Mouse (Mus musculus): Measurements from ENCODE around the gene Mptx2. TPM values are rescaled to one million over a fixed set of nuclear protein-coding genes. Genes with fewer than 3 reads are reported as not detected.
"Not testable (repeated sequence)": the region's sequence is repeated elsewhere in the genome, so short reads cannot be mapped to it uniquely, and the experiment has no call there.

Gene Mptx2
- polyA plus RNA-seq, 1 experiment from 2014 or later: not detected

DNA sequence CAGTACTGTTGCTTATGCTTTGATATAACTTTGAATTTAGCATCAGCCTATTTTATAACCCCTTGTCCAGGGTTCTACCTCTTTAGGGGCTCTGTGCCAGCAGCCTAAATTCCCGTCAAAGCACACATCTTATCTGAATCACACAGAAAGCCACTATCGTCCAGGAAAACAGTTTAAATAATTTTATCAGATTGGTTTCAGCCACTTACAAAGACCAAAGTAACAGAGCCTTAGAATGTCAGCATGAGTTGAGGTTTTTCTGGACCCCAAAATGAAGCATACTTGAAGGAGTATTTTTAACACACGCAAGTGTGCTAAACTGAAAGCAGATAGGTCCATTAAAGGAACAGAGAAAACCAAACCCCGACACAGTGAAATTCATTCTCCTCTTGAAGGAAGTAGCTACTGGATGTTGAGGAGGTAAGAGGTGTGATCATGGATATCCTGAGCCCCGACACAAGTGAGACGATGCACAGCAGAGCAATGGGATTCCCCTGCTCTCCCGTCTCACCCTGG is 36.0 kb upstream of the Mptx2 start:
- H3K9me3 ChIP-seq (ENCODE audit: control insufficient read depth, low read length); H3K4me1 ChIP-seq (replicated peaks; ENCODE audit: control insufficient read depth, insufficient read depth, low read length); H3K27ac ChIP-seq (ENCODE audit: low read depth, low read length); H3K36me3 ChIP-seq (ENCODE audit: control insufficient read depth, insufficient read depth, low read length); H3K4me3 ChIP-seq (ENCODE audit: low read depth, low read length); H3K27me3 ChIP-seq (ENCODE audit: control insufficient read depth, insufficient read depth, low read length); ATAC-seq (ENCODE audit: low FRiP score); H3K4me2 ChIP-seq (replicated peaks; ENCODE audit: low read depth, low read length); DNase-seq (ENCODE audit: low spot score); H3K9ac ChIP-seq (ENCODE audit: low read depth, low read length): not testable (repeated sequence)
- 91% methylated on average over 7 of the region's 7 CpGs for WGBS

GRCm38 (mm10) chr1:173302795-173303194 is 25.2 kb upstream of the Mptx2 start:
- not testable (repeated sequence) for H3K4me3 ChIP-seq (ENCODE audit: low read depth, low read length); H3K4me1 ChIP-seq (replicated peaks; ENCODE audit: control insufficient read depth, insufficient read depth, low read length); ATAC-seq (ENCODE audit: low FRiP score); H3K27me3 ChIP-seq (ENCODE audit: control insufficient read depth, insufficient read depth, low read length); H3K36me3 ChIP-seq (ENCODE audit: control insufficient read depth, insufficient read depth, low read length); DNase-seq (ENCODE audit: low spot score); H3K9ac ChIP-seq (ENCODE audit: low read depth, low read length); H3K9me3 ChIP-seq (ENCODE audit: control insufficient read depth, low read length); H3K27ac ChIP-seq (ENCODE audit: low read depth, low read length); H3K4me2 ChIP-seq (replicated peaks; ENCODE audit: low read depth, low read length)
- WGBS: 58% methylated on average over 3 of the region's 3 CpGs

- Histone ChIP-seq H3K4me2 (replicated peaks; ENCODE audit: low read depth, low read length) (no peak within 1 kb of the TSS), H3K9ac (ENCODE audit: low read depth, low read length) (no peak within 1 kb of the TSS), H3K36me3 (ENCODE audit: control insufficient read depth, insufficient read depth, low read length) (no peaks in the 10 kb centered on the region), H3K27me3 (ENCODE audit: control insufficient read depth, insufficient read depth, low read length) (no peaks in the 10 kb centered on the region), H3K9me3 (ENCODE audit: control insufficient read depth, low read length) (no peaks in the 10 kb centered on the region), H3K4me1 (replicated peaks; ENCODE audit: control insufficient read depth, insufficient read depth, low read length) (no peaks in the 10 kb centered on the region), H3K4me3 (ENCODE audit: low read depth, low read length) (no peak within 1 kb of the TSS), H3K27ac (ENCODE audit: low read depth, low read length) (no peak within 1 kb of the TSS)
- no peak for DNase-seq (ENCODE audit: low spot score)
- ATAC-seq (ENCODE audit: low FRiP score): no peak
These were observed 11.9 kb downstream of the Mptx2 start, which contains the start of gene Olfr418 for GRCm38 (mm10) chr1:173265701-173266100. Gene Olfr418 (plus strand): TSS chr1:173266001.

DNA sequence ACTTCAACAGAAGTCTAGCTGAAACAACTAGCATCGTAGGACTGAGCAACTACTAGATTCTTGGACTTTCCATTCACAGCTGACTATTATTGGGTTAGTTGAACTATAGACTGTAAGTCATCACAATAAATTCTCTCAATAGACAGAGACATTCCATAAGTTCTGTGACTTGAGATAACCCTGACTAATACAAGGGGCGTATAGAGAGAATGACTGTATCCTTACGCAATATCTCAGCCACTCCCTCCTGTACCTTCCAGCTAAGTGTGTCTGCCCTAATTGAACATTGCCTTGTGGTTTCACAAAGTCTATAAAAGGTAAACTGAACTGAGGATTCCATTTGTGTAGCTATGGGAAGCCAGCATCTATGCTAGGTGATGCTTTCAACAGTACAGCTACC is 27.7 kb downstream of the Mptx2 start:
- no peaks in the 10 kb centered on the region for H3K36me3 ChIP-seq (ENCODE audit: control insufficient read depth, insufficient read depth, low read length)
- no peaks in the 10 kb centered on the region for H3K27me3 ChIP-seq (ENCODE audit: control insufficient read depth, insufficient read depth, low read length)
- H3K4me3 ChIP-seq (ENCODE audit: low read depth, low read length): no peak overlapping the region
- no peak overlapping the region for H3K4me2 ChIP-seq (replicated peaks; ENCODE audit: low read depth, low read length)
- DNase-seq (ENCODE audit: low spot score): no peak
- WGBS: 93% methylated on average over 3 of the region's 3 CpGs
- ATAC-seq (ENCODE audit: low FRiP score): no peak
- no peak overlapping the region for H3K27ac ChIP-seq (ENCODE audit: low read depth, low read length)
- H3K9ac ChIP-seq (ENCODE audit: low read depth, low read length): no peak overlapping the region
- H3K9me3 ChIP-seq (ENCODE audit: control insufficient read depth, low read length): no peaks in the 10 kb centered on the region
- no peaks in the 10 kb centered on the region for H3K4me1 ChIP-seq (replicated peaks; ENCODE audit: control insufficient read depth, insufficient read depth, low read length)

DNA sequence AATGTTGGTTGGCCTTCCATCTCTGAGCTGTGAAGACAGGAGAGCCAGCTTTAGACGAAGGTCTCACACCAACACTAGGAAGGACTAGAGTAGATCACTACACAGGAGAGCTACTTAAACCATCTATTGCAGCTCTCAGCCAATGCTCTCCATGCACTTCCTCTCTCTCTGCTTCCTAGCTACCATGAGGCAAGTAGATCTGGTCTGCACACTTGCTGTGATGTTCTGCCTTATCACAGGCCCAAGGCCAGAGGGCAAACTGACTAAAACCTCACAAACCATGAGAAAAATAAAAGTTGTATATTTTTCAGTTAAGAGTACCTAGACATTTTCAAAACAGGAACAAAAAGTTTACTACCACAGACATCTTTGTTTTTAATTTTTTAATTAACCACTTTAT is 40.6 kb downstream of the Mptx2 start:
- not testable (repeated sequence) for H3K9me3 ChIP-seq (ENCODE audit: control insufficient read depth, low read length); H3K36me3 ChIP-seq (ENCODE audit: control insufficient read depth, insufficient read depth, low read length); DNase-seq (ENCODE audit: low spot score); H3K27ac ChIP-seq (ENCODE audit: low read depth, low read length); H3K4me3 ChIP-seq (ENCODE audit: low read depth, low read length); ATAC-seq (ENCODE audit: low FRiP score); H3K27me3 ChIP-seq (ENCODE audit: control insufficient read depth, insufficient read depth, low read length); H3K4me2 ChIP-seq (replicated peaks; ENCODE audit: low read depth, low read length); H3K4me1 ChIP-seq (replicated peaks; ENCODE audit: control insufficient read depth, insufficient read depth, low read length); H3K9ac ChIP-seq (ENCODE audit: low read depth, low read length)
- 76% methylated on average over 1 of the region's 1 CpGs for WGBS

DNA sequence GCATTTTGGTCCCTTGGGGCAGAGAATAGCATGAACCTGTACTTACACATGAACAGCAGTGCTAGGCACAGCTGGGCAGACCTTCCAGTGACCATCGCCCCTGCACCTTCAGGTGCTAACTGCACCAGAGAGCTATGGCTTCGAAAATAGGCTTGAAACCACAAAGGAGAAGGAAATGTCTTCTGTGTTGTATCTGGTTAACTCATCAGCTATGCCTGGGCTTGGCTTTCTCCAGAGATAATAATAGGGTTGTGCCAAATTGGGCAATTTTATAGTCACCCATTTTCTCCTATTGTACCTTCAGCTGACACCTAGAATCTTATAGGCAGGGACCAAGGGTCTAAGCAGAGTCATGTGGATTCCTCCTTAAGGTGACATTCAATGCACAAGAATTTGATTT is 50.5 kb downstream of the Mptx2 start, which contains the start of gene Fcer1a:
Gene Fcer1a (minus strand): TSS at position 134 of the 400 bp plus-strand sequence.
- Histone ChIP-seq H3K9me3 (ENCODE audit: control insufficient read depth, low read length) (no peaks in the 10 kb centered on the region), H3K4me2 (replicated peaks; ENCODE audit: low read depth, low read length) (no peak within 1 kb of the TSS), H3K27ac (ENCODE audit: low read depth, low read length) (no peak within 1 kb of the TSS), H3K4me3 (ENCODE audit: low read depth, low read length) (no peak within 1 kb of the TSS), H3K36me3 (ENCODE audit: control insufficient read depth, insufficient read depth, low read length) (no peaks in the 10 kb centered on the region), H3K4me1 (replicated peaks; ENCODE audit: control insufficient read depth, insufficient read depth, low read length) (no peaks in the 10 kb centered on the region), H3K9ac (ENCODE audit: low read depth, low read length) (no peak within 1 kb of the TSS), H3K27me3 (ENCODE audit: control insufficient read depth, insufficient read depth, low read length) (no peaks in the 10 kb centered on the region)
- 77% methylated on average over 2 of the region's 2 CpGs for WGBS
- no peak for DNase-seq (ENCODE audit: low spot score)
- ATAC-seq (ENCODE audit: low FRiP score): no peak

Other genes starting within 250 kb of the Mptx2 start
- gene Olfr1408, start 140.4 kb downstream of the Mptx2 start, polyA plus RNA-seq (2014; fragmentation: Nextera tagmentation; extraction: Ambion mirVana): not detected in 2 replicates
- not detected in 2 replicates for gene Olfr1406, start 87.1 kb downstream of the Mptx2 start, polyA plus RNA-seq (2014; fragmentation: Nextera tagmentation; extraction: Ambion mirVana)
- gene Olfr218, start 80.0 kb downstream of the Mptx2 start, polyA plus RNA-seq (2014; fragmentation: Nextera tagmentation; extraction: Ambion mirVana): not detected in 2 replicates
- gene Olfr1404, start 65.4 kb downstream of the Mptx2 start, polyA plus RNA-seq (2014; fragmentation: Nextera tagmentation; extraction: Ambion mirVana): not detected in 2 replicates
- not detected in 2 replicates for gene Fcer1a, start 50.6 kb downstream of the Mptx2 start, polyA plus RNA-seq (2014; fragmentation: Nextera tagmentation; extraction: Ambion mirVana)
- not detected in 2 replicates for gene Olfr418, start 11.8 kb downstream of the Mptx2 start, polyA plus RNA-seq (2014; fragmentation: Nextera tagmentation; extraction: Ambion mirVana)
- gene Ackr1, start 56.0 kb upstream of the Mptx2 start, polyA plus RNA-seq (2014; fragmentation: Nextera tagmentation; extraction: Ambion mirVana): 5.6 and 6.4 TPM in 2 replicates
- gene Aim2, start 73.1 kb upstream of the Mptx2 start, polyA plus RNA-seq (2014; fragmentation: Nextera tagmentation; extraction: Ambion mirVana): 3.0 and 4.1 TPM in 2 replicates
- 29.8 and 30.7 TPM in 2 replicates for gene Cadm3, start 89.9 kb upstream of the Mptx2 start, polyA plus RNA-seq (2014; fragmentation: Nextera tagmentation; extraction: Ambion mirVana)
- 0.04 TPM in 1 of 2 replicates, not detected in the other for gene Ifi206, start 213.3 kb upstream of the Mptx2 start, polyA plus RNA-seq (2014; fragmentation: Nextera tagmentation; extraction: Ambion mirVana)